Mouse (Mus musculus) macrophage (primary cell): ENCODE measurements around the gene Rflnb. TPM values are rescaled to one million over a fixed set of nuclear protein-coding genes. Genes with fewer than 3 reads are reported as not detected.

Source experiments
- H3K27ac ChIP-seq: fragments of 350-480 bp; formaldehyde crosslinking; 2 replicates; pipeline ENCODE4 v1.9.0; 2021
- H3K36me3 ChIP-seq: fragments of 350-480 bp; formaldehyde crosslinking; 2 replicates; pipeline ENCODE4 v1.9.0; 2021; ENCODE audit errors: inconsistent target
- H3K4me3 ChIP-seq: fragments of 350-480 bp; formaldehyde crosslinking; 2 replicates; pipeline ENCODE4 v1.9.0; 2021; ENCODE audit errors: inconsistent target
- H3K79me2 ChIP-seq: fragments of 350-480 bp; formaldehyde crosslinking; 2 replicates; pipeline ENCODE4 v1.9.0; 2021; ENCODE audit errors: inconsistent target
- WGBS: methylation state at CpG from one replicate; pipeline ENCODE4 v1.1.7; 2026; ENCODE audit warnings: inconsistent platforms; ENCODE audit not compliant: missing documents; 5-methylcytosine and 5-hydroxymethylcytosine counted together
- polyA plus RNA-seq: library from polyadenylated mRNA; stranded (reverse); fragments of 250-400 nt; gene quantifications from 3 replicates; pipeline ENCODE4 v1.2.4, GENCODE M21; 2018; ENCODE audit warnings: inconsistent platforms

The Rflnb gene
- polyA plus RNA-seq, 1 experiment from 2014 or later: 0.23 TPM

DNA sequence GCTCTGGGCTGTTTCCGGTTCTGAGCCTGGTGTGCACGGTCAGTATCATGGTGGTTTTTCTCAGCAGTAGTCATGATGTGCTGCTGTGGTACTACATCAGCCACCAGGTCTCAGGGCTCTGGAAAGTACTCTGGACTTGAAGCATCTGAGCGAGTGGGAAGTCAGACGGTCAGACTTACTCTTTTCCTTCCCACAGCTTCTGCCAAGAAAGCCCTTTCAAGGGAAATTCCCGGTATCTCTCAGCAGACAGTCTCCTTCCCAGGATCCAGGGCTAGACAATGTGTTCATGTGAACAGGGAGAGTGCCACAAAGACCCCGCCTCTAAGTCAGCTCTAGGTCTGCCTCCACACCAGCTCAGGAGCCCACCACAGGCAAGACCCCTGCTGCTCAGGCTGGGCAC lies 17.8 kb upstream of the Rflnb start:
- Histone ChIP-seq H3K27ac (no peak overlapping the region), H3K36me3 (peaks cover 31% of the 10 kb centered on the region; the same call in 1 of the 2 replicates), H3K4me3 (no peak overlapping the region), H3K79me2 (no peaks in the 10 kb centered on the region)
- WGBS: 89% methylated on average over 6 of the region's 6 CpGs

DNA sequence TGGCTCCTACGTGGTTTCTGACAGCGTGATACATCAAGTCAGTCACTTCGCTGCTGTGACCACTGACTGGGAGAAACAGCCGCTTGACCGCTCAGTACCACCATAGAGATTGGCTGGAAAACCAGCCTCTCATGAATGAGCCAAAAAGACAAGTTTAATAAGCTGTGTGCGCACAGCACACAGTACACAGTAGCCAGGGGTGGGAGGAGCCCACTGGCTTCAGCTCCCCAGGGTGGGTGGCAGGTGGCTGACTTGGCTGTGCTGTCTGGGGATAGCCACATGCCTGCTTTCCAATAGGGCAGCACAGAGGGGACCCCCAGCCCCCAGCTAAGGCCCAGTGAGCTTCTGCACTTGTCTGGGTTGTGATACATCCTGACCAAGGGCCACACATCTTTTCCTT lies 16.9 kb upstream of the Rflnb start:
- H3K27ac ChIP-seq: no peak overlapping the region
- H3K79me2 ChIP-seq: no peaks in the 10 kb centered on the region
- H3K4me3 ChIP-seq: no peak overlapping the region
- H3K36me3 ChIP-seq: peaks cover 31% of the 10 kb centered on the region; the same call in 1 of the 2 replicates
- WGBS: 88% methylated on average over 6 of the region's 6 CpGs

DNA sequence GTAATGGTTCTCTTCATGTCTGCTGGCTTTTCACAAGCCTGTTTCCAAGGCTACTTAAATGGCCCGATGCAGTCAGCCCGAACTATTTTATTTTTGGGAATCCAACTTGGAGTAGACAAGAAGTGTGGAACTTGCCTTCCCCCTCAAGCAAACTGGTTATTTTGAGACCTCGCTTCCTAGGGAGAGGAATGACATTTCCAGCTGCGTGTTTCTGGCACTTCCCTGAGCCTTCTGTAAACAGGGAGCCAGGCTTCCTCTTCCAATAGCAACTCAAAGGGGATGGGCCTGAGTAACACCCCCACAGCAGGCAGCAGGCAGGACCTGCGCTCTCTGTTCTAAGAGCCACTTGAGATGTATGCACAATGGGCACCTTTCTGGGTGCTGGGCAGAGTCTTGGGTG lies 15.3 kb upstream of the Rflnb start:
- H3K27ac ChIP-seq: no peak overlapping the region
- H3K79me2 ChIP-seq: no peaks in the 10 kb centered on the region
- WGBS: 89% methylated on average over 5 of the region's 5 CpGs
- peaks cover 31% of the 10 kb centered on the region; the same call in 1 of the 2 replicates for H3K36me3 ChIP-seq
- no peak overlapping the region for H3K4me3 ChIP-seq

DNA sequence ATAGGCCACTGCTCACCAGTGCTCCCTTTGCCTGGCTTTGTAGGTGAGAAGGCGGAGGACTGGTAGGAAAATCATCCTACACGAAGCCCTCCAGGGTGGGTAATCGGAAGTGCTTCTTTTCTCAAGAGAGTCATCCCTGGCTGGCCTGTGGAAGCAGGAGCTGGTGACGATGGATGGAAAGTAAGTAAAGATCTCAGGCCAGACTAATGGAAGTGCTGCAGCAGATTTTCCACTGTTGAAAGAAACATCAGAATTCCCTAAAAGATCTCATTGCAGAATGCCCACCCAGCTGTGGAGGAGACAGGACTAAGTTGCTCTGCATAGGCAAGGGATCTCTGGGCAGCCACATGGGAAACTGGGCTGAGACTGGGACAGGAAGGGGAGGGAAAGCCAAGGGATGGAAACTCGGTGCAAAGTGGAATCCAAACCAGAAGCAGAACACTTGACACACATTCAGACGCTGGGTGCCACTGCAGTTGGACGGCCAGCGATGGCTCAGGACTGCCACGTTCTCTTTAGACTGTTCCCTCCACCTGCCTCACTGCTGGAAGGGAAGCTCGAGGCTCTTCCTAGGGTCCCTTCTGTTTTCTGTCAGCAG lies 14.6 kb upstream of the Rflnb start:
- Histone ChIP-seq H3K4me3 (no peak overlapping the region), H3K36me3 (peaks cover 24% of the 10 kb centered on the region; the same call in 1 of the 2 replicates), H3K79me2 (no peaks in the 10 kb centered on the region), H3K27ac (no peak overlapping the region)
- WGBS: 90% methylated on average over 10 of the region's 10 CpGs

DNA sequence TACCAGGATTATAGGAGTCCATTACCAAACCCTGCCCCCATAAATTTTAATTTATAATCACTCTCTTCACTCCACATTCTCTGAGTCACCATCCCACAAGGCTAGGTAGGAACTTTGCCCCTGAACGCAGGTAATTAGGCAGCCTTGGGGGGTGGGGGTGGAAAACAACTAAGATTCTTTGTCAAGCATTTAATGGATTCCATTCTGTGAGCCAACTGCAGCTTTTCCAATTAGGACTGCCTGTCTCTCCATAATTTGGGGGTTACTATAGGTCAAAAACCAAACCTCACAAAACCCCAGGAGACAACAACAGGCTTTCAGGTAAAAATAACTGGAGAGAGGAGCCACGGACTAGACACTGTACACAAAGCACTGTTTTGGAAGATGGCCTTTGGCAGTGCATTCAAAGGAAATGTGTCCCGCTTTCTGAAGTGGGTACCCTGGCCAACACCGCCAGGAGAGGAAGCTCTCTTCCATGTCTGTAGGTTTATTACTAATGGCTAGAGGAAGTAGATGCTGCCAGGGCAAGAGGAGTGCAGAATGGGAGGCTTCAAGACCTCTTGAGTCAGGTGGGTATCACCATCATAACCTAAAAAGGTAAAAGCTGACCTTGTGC lies 13.3 kb upstream of the Rflnb start:
- Histone ChIP-seq H3K36me3 (peaks cover 11% of the 10 kb centered on the region; the same call in 1 of the 2 replicates), H3K79me2 (no peaks in the 10 kb centered on the region), H3K27ac (no peak overlapping the region), H3K4me3 (no peak overlapping the region)
- 93% methylated on average over 4 of the region's 4 CpGs for WGBS

DNA sequence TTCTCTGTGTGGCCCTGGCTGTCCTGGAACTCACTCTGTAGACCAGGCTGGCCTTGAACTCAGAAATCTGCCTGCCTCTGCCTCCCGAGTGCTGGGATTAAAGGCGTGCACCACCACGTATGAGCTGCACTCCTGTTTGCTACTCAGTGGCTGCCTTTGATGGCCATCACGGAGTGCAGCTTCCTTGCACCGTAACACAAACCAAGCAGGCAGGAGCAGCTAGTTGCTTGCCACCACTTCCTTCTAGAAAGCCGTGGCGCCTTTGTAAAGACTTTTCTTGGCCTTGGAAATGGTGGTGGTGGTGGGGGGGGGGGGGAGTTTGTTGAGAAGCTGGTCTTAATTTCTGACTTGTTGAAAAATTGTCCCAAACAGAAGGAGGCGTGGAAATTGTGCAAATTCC lies 12.5 kb upstream of the Rflnb start:
- Histone ChIP-seq H3K27ac (no peak overlapping the region), H3K79me2 (no peaks in the 10 kb centered on the region), H3K36me3 (peaks cover 3% of the 10 kb centered on the region; the same call in 1 of the 2 replicates), H3K4me3 (no peak overlapping the region)
- 38% methylated on average over 7 of the region's 8 CpGs for WGBS

DNA sequence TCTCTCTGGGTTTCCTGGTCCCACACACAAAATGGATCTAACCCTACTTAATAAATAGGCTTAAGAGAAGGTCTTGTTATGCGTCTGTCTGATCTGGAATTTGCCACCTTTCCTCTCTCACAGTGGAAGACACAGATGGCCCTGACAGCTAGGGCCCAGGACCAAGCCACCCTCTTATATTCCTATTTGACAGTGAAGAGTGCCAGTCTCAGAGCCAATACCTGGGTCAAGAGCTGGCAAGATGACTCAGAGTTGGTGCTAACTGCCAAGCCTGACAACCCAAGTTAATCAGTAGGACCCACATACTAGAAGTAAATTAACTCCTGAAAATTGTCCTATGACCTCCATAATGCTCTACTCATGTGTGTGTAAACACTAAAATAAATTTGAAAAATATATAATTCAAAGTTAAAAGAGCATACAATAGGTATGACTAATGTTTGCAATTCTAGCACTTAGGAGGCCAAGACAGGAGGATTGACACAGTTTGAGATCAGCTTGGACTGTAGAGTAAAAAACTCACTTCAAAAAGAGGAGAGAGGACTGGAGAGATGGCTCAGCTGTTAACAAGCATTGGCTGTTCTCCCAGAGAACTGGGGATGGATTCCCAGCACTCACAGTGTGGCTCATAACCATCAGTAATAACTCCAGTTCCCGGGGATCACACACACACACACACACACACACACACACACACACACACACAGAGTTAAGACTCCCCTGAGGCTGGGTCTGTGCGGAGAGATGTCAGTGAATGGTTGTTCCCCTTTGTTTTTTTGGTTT lies 11.9 kb upstream of the Rflnb start:
- Histone ChIP-seq H3K79me2 (no peaks in the 10 kb centered on the region), H3K36me3 (no peaks in the 10 kb centered on the region), H3K4me3 (no peak overlapping the region), H3K27ac (no peak overlapping the region)
- 92% methylated on average over 2 of the region's 3 CpGs for WGBS

DNA sequence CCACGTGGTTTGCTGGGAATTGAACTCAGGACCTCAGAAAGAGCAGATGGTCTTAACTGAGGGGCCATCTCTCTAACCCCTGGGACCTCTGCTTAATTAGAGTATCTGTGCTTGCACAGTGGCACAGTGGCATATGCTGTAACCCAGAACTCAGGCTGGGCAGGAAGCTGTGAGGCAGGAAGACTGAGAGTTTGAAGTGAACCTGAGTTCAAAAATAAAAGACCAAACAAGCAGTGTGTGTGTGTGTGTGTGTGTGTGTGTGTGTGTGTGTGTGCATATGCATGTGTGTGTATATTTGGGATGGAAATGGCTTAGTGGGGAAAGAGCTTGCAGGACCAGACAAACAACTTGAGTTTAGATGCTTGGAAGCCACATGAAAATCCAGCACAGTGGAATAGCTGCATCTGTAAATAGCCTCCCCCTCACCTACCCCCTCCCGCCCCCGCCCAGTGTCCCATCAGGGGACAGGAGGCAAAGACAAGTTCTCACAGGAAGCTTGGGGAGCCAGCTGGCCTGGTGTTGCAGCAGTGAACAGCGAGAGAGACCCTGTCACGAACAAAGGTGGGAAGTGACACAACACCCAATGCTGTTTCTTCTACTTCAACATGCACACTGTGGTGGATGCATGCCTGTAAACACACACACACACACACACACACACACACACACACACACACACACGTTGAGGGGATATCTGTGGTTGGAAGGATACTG lies 10.2 kb upstream of the Rflnb start:
- WGBS: 57% methylated on average over 4 of the region's 6 CpGs
- H3K36me3 ChIP-seq: no peaks in the 10 kb centered on the region
- no peak overlapping the region for H3K27ac ChIP-seq
- no peak overlapping the region for H3K4me3 ChIP-seq
- no peaks in the 10 kb centered on the region for H3K79me2 ChIP-seq

DNA sequence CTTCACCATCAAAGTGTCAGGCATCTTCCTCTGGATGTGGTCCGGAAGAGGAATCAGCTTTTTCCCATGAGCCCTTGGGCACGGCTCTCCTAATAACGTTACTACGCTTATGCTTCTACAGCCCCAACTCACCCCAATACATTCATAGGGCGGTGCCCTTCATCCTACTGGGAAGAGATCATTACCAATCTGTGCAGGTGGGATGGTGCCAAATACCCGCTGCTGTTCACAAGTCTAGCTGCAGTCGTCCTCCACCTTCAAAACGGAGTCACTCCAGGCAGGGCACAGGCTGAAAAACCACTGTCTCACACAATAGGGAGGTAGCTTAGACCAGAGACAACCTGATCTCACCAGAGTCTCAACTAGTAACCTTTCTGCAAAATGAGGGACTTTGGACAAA lies 7.6 kb upstream of the Rflnb start:
- Histone ChIP-seq H3K27ac (no peak overlapping the region), H3K4me3 (no peak overlapping the region), H3K36me3 (no peaks in the 10 kb centered on the region), H3K79me2 (no peaks in the 10 kb centered on the region)
- 94% methylated on average over 8 of the region's 8 CpGs for WGBS

DNA sequence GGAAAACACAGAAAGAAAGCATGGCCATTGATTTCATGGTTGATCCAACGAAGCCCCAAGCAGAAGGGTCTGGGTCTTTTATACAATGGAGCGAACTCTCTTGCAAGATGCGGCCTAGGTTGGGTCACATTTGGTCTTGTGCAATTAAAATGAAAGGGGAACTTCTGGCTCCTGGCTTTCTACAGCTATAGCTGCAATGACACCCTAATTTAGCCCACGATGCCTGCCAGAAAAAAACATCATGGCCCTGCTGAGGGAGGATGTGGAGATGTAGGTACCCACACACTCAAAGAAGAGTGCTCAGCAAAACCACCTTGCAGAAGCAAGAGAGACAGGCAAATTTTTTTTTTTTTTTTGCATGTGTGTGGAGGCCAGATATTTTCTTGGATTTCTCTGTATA lies 6.3 kb upstream of the Rflnb start:
- 16% methylated on average over 4 of the region's 4 CpGs for WGBS
- Histone ChIP-seq H3K79me2 (no peaks in the 10 kb centered on the region), H3K27ac (no peak overlapping the region), H3K4me3 (no peak overlapping the region), H3K36me3 (no peaks in the 10 kb centered on the region)

DNA sequence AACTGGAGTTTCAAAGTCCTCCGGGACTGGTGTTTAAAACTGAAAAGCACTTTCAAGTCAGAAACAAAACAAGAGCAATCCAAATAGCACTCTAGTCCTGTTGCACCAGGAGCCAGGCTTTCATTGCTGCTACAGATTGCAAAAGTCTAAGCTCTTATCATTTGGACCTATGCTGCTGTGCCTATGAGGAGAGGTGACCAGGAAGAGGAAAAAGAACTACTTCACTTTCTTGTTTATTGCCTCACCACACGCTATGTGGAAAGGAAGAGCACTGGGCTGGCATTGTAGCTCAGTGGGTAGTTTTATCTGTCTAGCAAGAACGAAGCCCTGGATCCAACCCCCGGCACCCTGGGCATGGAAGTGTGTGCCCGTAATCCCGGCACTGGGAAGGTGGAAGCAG lies 5.8 kb upstream of the Rflnb start:
- Histone ChIP-seq H3K4me3 (no peak overlapping the region), H3K27ac (no peak overlapping the region), H3K79me2 (no peaks in the 10 kb centered on the region), H3K36me3 (no peaks in the 10 kb centered on the region)
- WGBS: 66% methylated on average over 6 of the region's 6 CpGs

DNA sequence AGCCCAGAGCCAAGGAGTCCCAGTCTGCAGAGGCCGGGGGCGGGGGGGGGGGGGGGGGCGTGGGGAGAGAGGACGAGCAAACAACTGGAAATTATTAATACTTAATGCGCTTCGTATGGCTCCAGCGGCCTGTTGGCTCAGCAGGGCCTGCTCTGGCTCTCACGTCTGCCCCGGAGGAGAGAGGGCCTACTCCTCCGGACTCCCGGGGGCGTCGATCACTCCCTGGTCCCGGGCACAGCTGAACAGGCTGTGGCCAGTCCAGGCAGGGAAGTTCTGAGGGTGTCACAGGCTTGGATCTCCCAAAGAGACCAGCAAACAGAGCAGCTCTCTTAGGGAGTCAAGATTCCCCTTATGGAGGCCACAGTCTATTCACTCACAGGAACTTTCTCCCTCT lies 487 bp upstream of the Rflnb start:
- no peak overlapping the region for H3K4me3 ChIP-seq
- 25% methylated on average over 11 of the region's 14 CpGs for WGBS
- no peak overlapping the region for H3K27ac ChIP-seq
- H3K36me3 ChIP-seq: no peaks in the 10 kb centered on the region
- no peaks in the 10 kb centered on the region for H3K79me2 ChIP-seq

DNA sequence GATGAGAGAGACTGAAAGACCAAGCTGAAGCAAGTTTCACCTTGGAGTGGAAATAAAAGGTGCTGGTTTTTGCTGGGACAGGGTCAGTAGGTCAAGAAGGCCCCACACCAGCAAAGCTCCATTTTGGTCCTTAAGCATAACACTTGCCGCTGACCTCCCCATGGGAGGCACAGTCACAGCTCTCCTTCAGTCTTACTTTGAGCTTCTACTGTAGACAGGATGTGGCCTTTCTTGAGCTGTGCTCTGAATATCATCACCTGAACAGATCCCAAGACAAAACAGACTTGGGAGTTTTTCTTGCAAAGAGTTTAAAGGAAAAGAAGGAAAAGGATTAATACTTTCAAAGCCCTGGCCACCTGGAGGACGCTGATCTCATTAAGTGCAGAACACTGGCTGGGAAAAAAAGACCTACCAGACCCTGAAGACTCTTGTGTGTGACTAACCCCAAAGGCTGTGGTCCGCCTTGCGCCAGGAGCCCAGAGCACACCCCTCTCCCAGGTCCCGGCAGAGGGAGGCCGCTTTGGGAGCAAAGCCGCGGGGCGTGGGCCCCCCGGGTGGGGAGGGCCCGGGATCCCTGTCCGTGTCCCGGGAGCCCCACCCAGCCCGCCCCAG lies 949 bp downstream of the Rflnb start:
- no peaks in the 10 kb centered on the region for H3K36me3 ChIP-seq
- no peak overlapping the region for H3K4me3 ChIP-seq
- WGBS: 33% methylated on average over 12 of the region's 14 CpGs
- no peak overlapping the region for H3K27ac ChIP-seq
- no peaks in the 10 kb centered on the region for H3K79me2 ChIP-seq

DNA sequence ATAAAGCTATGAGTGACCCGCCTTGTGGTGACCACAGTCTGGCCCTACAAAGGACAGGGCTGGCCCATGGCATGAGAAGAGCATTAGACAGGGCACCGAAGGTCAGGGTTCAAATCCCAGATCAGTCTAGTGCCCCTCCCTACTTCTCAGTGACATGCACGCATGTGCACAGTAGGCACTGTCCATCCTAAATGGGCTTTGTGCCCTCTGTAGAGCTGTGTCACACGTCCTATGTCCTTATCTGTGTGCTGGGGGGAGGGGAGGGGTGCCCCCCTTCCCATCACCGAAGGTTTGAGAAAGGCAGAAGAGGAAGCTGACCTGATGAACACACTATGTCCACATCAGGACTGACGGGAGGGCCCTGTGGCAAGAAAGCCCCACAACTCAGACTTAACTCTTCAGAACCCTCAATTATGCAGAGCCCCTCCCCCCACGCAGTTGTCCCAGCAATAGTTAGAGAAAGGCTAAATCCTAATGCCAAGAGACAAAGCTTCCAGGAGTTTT lies 2.5 kb downstream of the Rflnb start:
- Histone ChIP-seq H3K27ac (no peak overlapping the region), H3K79me2 (no peaks in the 10 kb centered on the region), H3K4me3 (no peak overlapping the region), H3K36me3 (no peaks in the 10 kb centered on the region)
- 65% methylated on average over 7 of the region's 7 CpGs for WGBS
